Mouse (Mus musculus) heart, postnatal 14 days (tissue): Measurements from ENCODE around the gene Spag9. TPM values are rescaled to one million over a fixed set of nuclear protein-coding genes. Genes with fewer than 3 reads are reported as not detected.

Experiments used
- DNase-seq, 2 experiments: peaks; one replicate each; pipeline ENCODE4 v3.0.0; 2021 to 2022
- intact Hi-C: fragments of 180-260 bp; cut with DNase I; formaldehyde crosslinking; loops from one replicate; pipeline ENCODE4 v1.15.1; 2025
- total RNA-seq, 2 experiments: library from RNA; stranded (reverse); gene quantifications; 2 replicates each; pipeline ENCODE4 v1.2.3; 2021

Spag9 gene
- total RNA-seq, 2 experiments from 2014 or later = 145 to 146 TPM

DNA sequence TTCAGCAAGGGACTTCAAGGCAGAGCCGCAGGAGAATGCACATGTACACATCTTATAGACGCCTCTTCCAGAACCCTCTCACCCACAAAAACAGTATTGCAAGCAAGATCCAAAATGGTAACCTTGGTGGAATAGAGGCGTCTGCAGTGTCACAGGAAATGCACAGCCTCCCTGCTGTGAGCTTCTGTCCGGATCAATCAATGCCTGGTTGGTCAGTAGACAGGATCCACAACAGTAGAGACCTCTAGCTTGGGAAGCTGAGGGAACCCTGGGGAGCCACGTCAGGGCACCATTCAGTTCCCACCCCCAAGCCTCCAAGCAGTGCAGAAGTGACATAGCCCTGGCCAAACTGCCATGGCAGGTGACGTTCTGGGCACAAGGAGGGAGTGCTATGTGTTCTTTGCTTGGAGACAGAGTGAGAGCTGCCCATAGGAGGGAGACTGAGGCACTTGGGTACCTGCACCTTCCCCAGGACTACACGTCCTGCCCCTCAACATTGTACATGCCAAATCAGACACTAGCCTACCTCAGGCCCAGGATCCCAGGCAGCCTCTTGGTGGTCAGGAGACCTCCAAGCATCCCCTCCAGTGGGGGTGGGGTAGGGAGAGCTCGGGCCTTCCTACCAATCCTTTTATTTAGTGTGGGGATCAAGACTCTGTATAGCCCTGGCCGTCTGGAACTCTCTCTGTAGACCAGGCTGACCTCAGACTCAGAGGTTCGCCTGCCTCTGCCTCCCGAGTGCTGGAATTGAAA lies 151.0 kb downstream of the Spag9 start:
- no peak for DNase-seq
- intact Hi-C loops = no loop called here

DNA sequence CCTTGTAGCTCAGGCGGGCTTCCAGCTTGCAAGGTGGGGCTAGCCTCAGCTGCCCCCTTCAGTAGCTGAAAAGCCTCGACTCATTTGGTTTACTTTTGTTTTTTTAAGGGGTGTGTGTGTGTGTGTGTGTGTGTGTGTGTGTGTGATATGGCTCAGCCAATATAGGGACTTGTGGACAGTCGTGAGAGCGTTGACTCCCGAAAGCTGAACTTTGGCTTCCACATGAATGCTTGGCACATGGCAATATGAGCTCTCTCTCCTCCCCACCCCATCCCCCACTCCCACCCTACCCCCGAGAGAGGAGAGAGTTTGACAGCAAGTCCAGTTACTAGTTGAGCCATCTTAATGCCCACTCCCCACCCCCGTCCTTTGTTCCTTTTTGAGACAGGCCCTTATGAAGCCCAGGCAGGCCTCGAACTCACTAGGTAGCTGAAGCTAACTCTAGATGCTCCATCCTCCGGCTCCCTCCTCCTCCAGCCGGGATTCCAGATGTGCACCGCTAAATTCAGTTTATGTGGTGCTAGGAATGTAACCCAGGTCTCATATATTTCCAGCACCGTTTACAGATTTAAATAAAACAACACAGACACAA lies 152.3 kb downstream of the Spag9 start:
- DNase-seq = no peak
- intact Hi-C loops = no loop called here

GRCm38 (mm10) chr11:94148931-94149491 lies 153.1 kb downstream of the Spag9 start:
- peak; percentile 45 to 58 for DNase-seq
- intact Hi-C loops = no loop called here

- DNase-seq = peak; percentile 49 to 50
- intact Hi-C loops = no loop called here
These were observed 153.8 kb downstream of the Spag9 start for GRCm38 (mm10) chr11:94149509-94150259.

GRCm38 (mm10) chr11:94150519-94151470 lies 154.9 kb downstream of the Spag9 start:
- intact Hi-C loops = no loop called here
- DNase-seq = no peak

GRCm38 (mm10) chr11:94154201-94154600 lies 158.3 kb downstream of the Spag9 start:
- DNase-seq = no peak
- intact Hi-C loops = no loop called here

DNA sequence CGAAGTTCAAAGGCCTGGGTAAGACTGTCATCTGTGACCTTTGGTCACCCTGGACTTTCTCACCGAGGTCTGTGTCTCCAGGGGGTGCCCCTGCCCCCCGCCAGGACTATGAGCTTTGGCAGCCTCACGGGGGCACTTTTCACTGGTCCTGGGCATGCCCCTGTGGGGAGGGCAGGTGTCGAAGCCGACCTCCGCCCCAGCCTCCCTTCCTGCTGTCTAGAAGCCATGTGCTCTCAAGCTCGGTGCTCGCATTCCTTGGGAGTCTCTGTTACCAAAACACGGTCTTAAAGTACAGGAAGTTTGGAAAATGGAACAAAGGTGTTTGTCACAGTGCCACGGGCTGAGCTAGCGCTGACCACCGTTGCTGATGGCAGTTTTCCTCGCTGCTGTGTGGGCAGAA lies 162.6 kb downstream of the Spag9 start:
- no peak for DNase-seq
- intact Hi-C loops = loop anchor here (2.0 kb wide), 1 partner anchor 24 kb away; no protein-coding TSS in a partner anchor

DNA sequence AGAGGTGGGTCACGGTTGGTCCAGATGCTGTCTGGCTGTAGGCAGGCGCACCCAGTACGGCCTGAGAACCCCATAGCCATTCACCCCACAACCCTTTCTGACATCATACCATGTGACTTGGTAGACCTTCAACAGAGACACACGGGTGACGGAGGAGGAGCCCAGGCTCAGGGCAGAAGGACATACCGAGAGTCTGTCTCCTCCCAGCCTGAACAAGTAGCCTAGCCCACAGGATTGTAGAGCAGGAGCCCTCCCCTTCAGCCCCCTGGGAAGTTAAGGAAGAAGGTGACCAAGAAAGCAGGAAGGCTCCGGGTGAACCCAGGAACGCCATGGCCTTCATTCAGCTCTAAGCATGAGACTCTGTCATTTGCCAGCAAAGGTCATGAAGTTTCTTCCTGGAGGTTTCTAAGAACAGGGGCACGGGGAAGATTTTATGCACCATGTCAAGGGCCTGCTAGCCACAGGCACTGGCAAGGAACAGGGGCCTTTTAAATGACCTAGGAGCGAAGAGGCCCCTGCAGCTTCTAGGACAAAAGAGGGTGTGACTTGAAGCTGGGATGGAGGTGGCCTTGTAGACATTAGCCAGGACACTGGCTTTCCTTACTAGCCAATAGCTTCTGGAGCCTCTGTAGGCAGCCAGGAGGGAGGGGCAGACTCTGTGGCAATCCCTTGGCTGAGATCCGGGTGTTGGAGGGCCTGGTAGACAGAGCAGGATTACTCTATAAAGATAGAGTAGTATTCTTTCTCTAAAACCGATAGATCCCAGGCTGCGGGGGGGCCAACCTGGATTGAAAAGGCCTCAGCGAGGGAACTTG lies 163.4 kb downstream of the Spag9 start:
- intact Hi-C loops = loop anchor here (2.0 kb wide), 1 partner anchor 24 kb away; no protein-coding TSS in a partner anchor
- peak; percentile 51 to 53 for DNase-seq

GRCm38 (mm10) chr11:94159911-94160415 lies 164.1 kb downstream of the Spag9 start:
- intact Hi-C loops = loop anchor here (2.0 kb wide), 1 partner anchor 25 kb away; no protein-coding TSS in a partner anchor
- DNase-seq = no peak

DNA sequence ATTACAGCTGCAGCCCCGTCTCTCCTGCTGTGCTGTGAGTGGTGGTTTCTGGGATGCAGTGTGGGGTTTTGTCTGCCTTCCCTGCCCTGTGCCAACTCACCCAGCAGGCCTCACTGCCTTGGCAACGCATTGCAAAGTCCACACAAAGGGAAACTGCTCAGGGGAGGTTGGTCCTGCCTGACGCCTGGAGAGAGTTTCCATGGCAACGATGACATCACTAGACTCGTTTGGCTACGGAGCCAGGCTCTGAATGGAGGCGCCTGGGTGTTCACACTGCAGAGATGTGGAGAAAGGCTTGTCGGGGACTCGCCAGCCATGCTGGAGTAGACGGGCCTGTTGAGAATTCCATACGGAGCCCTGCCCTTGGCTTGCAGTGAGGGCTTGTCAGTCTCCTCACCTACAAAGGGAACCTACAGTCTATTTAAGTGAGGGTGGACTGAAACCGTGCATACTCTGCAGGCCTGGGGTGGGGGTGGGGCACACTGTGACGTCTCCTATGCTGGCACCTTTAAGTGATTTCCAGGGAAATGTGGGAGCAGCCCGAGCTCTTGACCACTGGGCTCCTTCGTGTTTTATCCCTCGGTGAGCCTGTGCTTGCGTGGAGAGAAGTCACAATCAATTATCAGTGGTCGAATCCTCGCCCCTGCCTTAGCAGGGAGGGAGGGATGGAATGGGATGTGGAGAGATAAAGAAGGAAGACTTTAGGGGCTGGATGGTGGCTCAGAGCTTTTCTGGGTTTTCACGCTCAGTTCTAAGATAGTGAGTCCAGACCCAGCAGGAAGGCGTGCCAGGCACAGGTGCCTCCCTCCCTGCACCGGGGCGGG lies 164.8 kb downstream of the Spag9 start:
- peak; percentile 72 to 85 for DNase-seq
- intact Hi-C loops = no loop called here

GRCm38 (mm10) chr11:94161267-94161646 lies 165.4 kb downstream of the Spag9 start:
- intact Hi-C loops = no loop called here

DNA sequence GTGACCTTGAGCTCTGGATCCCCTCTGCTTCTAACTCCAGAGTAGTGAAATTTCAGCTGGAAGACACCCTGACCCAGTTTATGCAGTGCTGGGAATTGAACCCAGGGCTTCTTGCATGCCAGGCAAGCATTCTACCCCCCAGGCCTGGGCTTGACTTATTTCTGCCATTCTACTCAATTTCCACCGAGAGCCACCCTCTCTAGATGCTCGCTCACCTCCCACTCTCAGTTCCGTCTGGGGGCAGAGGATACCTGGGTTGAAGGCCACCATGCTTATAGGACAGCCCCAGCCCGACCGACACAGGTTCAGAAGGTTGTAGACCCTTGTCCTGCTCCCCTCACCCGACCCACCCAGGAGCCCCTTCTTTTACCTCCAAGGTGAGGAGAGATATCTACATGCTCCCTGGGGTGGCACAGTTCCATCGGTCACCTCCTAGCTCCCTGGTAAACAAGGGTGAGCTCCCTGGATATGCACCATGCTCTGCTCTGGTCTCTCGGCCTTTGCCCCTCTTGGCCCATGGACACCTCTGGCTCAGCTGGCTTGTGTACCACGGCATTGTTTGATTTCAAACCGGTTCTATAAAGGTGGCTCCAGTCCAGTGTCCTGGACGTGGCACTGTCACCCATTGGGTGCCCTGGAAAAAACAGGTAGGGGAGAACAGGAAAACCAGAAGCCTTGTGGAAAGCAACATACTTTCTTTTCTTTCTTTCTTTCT lies 166.1 kb downstream of the Spag9 start:
- intact Hi-C loops = no loop called here
- no peak for DNase-seq

More at GRCm38 (mm10) chr11:94161267-94161646, 165.4 kb downstream of the Spag9 start:
- peak; percentile 44 to 52 for DNase-seq

DNA sequence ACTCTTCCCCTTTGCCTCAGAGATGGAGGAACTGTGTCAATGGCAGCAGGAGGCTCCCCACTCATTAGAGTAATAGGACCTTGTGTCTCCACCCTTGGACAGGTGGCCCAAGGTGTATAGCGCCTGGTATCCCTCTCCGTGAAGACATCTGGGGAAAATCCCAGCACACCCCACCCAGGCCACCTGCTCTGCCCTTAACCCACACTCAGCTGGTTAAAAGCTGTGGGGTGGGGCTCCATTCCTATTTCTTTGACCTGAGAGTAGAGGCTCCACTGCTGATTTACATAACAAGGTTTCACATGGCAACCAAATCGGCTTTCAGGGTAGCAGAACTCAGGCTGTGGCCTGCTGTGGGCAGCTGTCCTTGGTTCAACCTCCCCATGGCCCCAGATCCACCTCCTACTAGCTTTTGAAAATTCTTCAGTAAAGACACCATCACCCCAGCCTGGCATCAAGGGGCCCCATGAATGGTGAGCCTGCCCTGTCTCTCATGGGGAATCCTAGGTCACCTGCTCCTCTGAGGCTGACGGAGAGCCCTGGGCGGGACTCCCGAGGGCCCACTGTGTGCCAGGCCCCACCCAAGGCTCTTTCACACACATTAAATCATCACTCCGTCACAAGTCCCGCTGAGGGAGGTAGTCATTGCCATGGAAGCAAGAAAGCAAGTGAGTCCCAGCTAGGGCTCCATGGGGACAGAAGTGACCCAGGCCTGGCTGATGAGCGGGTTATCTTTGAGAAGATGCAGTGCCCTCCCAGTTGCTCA lies 167.3 kb downstream of the Spag9 start:
- intact Hi-C loops = no loop called here

GRCm38 (mm10) chr11:94165745-94166144 lies 169.9 kb downstream of the Spag9 start:
- no peak for DNase-seq
- intact Hi-C loops = loop anchor here (5.0 kb wide), 1 partner anchor 37 kb away; no protein-coding TSS in a partner anchor

More for the DNA sequence above, 167.3 kb downstream of the Spag9 start:
- DNase-seq = no peak

DNA sequence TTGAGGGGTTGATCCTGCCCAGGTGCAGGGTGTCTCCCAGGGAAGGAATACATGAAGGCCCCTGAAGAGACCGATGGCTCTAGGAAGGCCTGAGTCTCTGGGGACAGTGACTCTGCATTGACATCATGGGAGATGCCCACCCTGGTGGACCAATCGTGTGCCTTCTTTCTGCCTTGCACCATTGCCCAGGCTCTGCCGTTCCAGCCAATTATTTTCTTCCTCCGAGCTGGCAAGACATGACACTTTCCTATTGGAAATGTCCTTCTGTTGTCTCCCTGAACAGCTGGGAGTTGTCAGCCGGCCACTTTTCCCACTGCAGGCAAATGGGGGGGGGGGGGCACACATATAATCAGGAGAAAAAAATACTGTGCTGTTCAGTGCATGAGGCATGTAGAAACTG lies 172.3 kb downstream of the Spag9 start:
- DNase-seq = peak in 1 of 2 experiments; percentile 23
- intact Hi-C loops = loop anchor here (5.0 kb wide), 1 partner anchor 34 kb away; no protein-coding TSS in a partner anchor

- intact Hi-C loops = loop anchor here (5.0 kb wide), 1 partner anchor 33 kb away; no protein-coding TSS in a partner anchor
- no peak for DNase-seq
These were observed 173.7 kb downstream of the Spag9 start for GRCm38 (mm10) chr11:94169596-94169995.
